Mouse (Mus musculus): Measurements from ENCODE around the gene Rae1. TPM values are rescaled to one million over a fixed set of nuclear protein-coding genes. Genes with fewer than 3 reads are reported as not detected.

The Rae1 gene
- 120 and 123 TPM in 2 replicates for polyA plus RNA-seq (2016; fragmentation: Nextera tagmentation; extraction: Ambion mirVana)

GRCm38 (mm10) chr2:172999630-173000284, at the start of gene Rae1:
Gene Rae1 (plus strand): TSS chr2:173000117.
- peak within 1 kb of the TSS; percentile 97 for H3K9ac ChIP-seq
- under 1% methylated on average over 45 of the region's 45 CpGs for WGBS
- peak within 1 kb of the TSS; percentile 83 for H3K27ac ChIP-seq
- no peaks in the 10 kb centered on the region for H3K9me3 ChIP-seq
- peaks cover 16% of the 10 kb centered on the region for H3K4me1 ChIP-seq
- peak within 1 kb of the TSS; percentile 77 for H3K4me2 ChIP-seq (replicated peaks)
- 0 out of 2 replicates have a peak, but pooled peaks cover 2% of the 10 kb centered on the region for H3K27me3 ChIP-seq (replicated peaks)
- peak within 1 kb of the TSS; percentile 96 for H3K4me3 ChIP-seq
- ATAC-seq (ENCODE audit: low FRiP score, low read depth), result peak; percentile 96
- peaks cover 26% of the 10 kb centered on the region for H3K36me3 ChIP-seq

GRCm38 (mm10) chr2:172950119-172950676, 49.7 kb upstream of the Rae1 start:
- no peak overlapping the region for H3K9ac ChIP-seq

GRCm38 (mm10) chr2:172950722-172951121, 49.2 kb upstream of the Rae1 start:
- Histone ChIP-seq H3K4me1 (no peaks in the 10 kb centered on the region), H3K4me3 (no peak overlapping the region), H3K27me3 (replicated peaks) (no peaks in the 10 kb centered on the region), H3K9ac (no peak overlapping the region), H3K4me2 (replicated peaks) (no peak overlapping the region), H3K9me3 (0 out of 2 replicates have a peak, but pooled peaks cover 3% of the 10 kb centered on the region), H3K36me3 (no peaks in the 10 kb centered on the region), H3K27ac (no peak overlapping the region)
- WGBS, result 48% methylated on average over 11 of the region's 11 CpGs
- ATAC-seq (ENCODE audit: low FRiP score, low read depth), result no peak

More at GRCm38 (mm10) chr2:172950119-172950676, 49.7 kb upstream of the Rae1 start:
- ATAC-seq (ENCODE audit: low FRiP score, low read depth), result no peak
- Histone ChIP-seq H3K27ac (no peak overlapping the region), H3K4me2 (replicated peaks) (no peak overlapping the region), H3K4me1 (no peaks in the 10 kb centered on the region), H3K4me3 (no peak overlapping the region), H3K9me3 (0 out of 2 replicates have a peak, but pooled peaks cover 3% of the 10 kb centered on the region), H3K27me3 (replicated peaks) (0 out of 2 replicates have a peak, but pooled peaks cover 2% of the 10 kb centered on the region), H3K36me3 (no peaks in the 10 kb centered on the region)
- WGBS, result 71% methylated on average over 9 of the region's 9 CpGs

- Histone ChIP-seq H3K27me3 (replicated peaks) (no peaks in the 10 kb centered on the region), H3K27ac (no peak overlapping the region), H3K9ac (no peak overlapping the region), H3K4me3 (no peak overlapping the region), H3K36me3 (no peaks in the 10 kb centered on the region), H3K4me2 (replicated peaks) (no peak overlapping the region), H3K9me3 (peaks cover 11% of the 10 kb centered on the region), H3K4me1 (no peaks in the 10 kb centered on the region)
- 78% methylated on average over 2 of the region's 2 CpGs for WGBS
- ATAC-seq (ENCODE audit: low FRiP score, low read depth), result no peak
These were observed 47.9 kb upstream of the Rae1 start for GRCm38 (mm10) chr2:172951976-172952375.

- ATAC-seq (ENCODE audit: low FRiP score, low read depth), result peak; percentile 50; the same call in 1 of the 2 replicates
- Histone ChIP-seq H3K4me3 (no peak overlapping the region), H3K27ac (no peak overlapping the region), H3K27me3 (replicated peaks) (no peaks in the 10 kb centered on the region), H3K9ac (no peak overlapping the region), H3K9me3 (peaks cover 16% of the 10 kb centered on the region), H3K4me1 (peaks cover 8% of the 10 kb centered on the region), H3K36me3 (no peaks in the 10 kb centered on the region), H3K4me2 (replicated peaks) (no peak overlapping the region)
- WGBS, result 8% methylated on average over 5 of the region's 5 CpGs
These were observed 41.3 kb upstream of the Rae1 start for GRCm38 (mm10) chr2:172958579-172958978.

- Histone ChIP-seq H3K4me3 (no peak overlapping the region), H3K4me1 (peaks cover 8% of the 10 kb centered on the region), H3K36me3 (no peaks in the 10 kb centered on the region), H3K9me3 (peaks cover 16% of the 10 kb centered on the region), H3K4me2 (replicated peaks) (no peak overlapping the region), H3K27ac (no peak overlapping the region), H3K27me3 (replicated peaks) (no peaks in the 10 kb centered on the region), H3K9ac (no peak overlapping the region)
- 51% methylated on average over 13 of the region's 13 CpGs for WGBS
- ATAC-seq (ENCODE audit: low FRiP score, low read depth), result no peak
These were observed 40.7 kb upstream of the Rae1 start for GRCm38 (mm10) chr2:172959006-172959768.

GRCm38 (mm10) chr2:172960350-172960749, 39.6 kb upstream of the Rae1 start:
- Histone ChIP-seq H3K4me2 (replicated peaks) (no peak overlapping the region), H3K4me1 (peaks cover 8% of the 10 kb centered on the region), H3K27me3 (replicated peaks) (no peaks in the 10 kb centered on the region), H3K27ac (no peak overlapping the region), H3K36me3 (no peaks in the 10 kb centered on the region), H3K9me3 (peaks cover 16% of the 10 kb centered on the region), H3K4me3 (no peak overlapping the region), H3K9ac (no peak overlapping the region)
- no peak for ATAC-seq (ENCODE audit: low FRiP score, low read depth)
- 92% methylated on average over 3 of the region's 3 CpGs for WGBS

- Histone ChIP-seq H3K36me3 (no peaks in the 10 kb centered on the region), H3K4me3 (no peak overlapping the region), H3K9me3 (peaks cover 16% of the 10 kb centered on the region), H3K27me3 (replicated peaks) (no peaks in the 10 kb centered on the region), H3K27ac (no peak overlapping the region), H3K4me1 (peaks cover 8% of the 10 kb centered on the region), H3K4me2 (replicated peaks) (no peak overlapping the region), H3K9ac (no peak overlapping the region)
- WGBS, result 68% methylated on average over 6 of the region's 6 CpGs
- no peak for ATAC-seq (ENCODE audit: low FRiP score, low read depth)
These were observed 38.7 kb upstream of the Rae1 start for GRCm38 (mm10) chr2:172961211-172961610.

GRCm38 (mm10) chr2:172965249-172965648, 34.7 kb upstream of the Rae1 start:
- Histone ChIP-seq H3K4me2 (replicated peaks) (no peak overlapping the region), H3K27ac (no peak overlapping the region), H3K9me3 (0 out of 2 replicates have a peak, but pooled peaks cover 4% of the 10 kb centered on the region), H3K36me3 (no peaks in the 10 kb centered on the region), H3K27me3 (replicated peaks) (no peaks in the 10 kb centered on the region), H3K9ac (no peak overlapping the region), H3K4me3 (no peak overlapping the region), H3K4me1 (no peaks in the 10 kb centered on the region)
- 55% methylated on average over 11 of the region's 11 CpGs for WGBS
- ATAC-seq (ENCODE audit: low FRiP score, low read depth), result no peak

GRCm38 (mm10) chr2:172966480-172966879, 33.4 kb upstream of the Rae1 start:
- no peak overlapping the region for H3K4me2 ChIP-seq (replicated peaks)
- no peaks in the 10 kb centered on the region for H3K27me3 ChIP-seq (replicated peaks)
- H3K4me3 ChIP-seq, result no peak overlapping the region
- no peaks in the 10 kb centered on the region for H3K9me3 ChIP-seq
- H3K36me3 ChIP-seq, result no peaks in the 10 kb centered on the region
- H3K27ac ChIP-seq, result no peak overlapping the region
- 82% methylated on average over 5 of the region's 5 CpGs for WGBS
- no peaks in the 10 kb centered on the region for H3K4me1 ChIP-seq
- no peak overlapping the region for H3K9ac ChIP-seq
- ATAC-seq (ENCODE audit: low FRiP score, low read depth), result no peak

GRCm38 (mm10) chr2:172971865-172972264, 28.1 kb upstream of the Rae1 start:
- Histone ChIP-seq H3K4me2 (replicated peaks) (no peak overlapping the region), H3K27me3 (replicated peaks) (no peaks in the 10 kb centered on the region), H3K9me3 (no peaks in the 10 kb centered on the region), H3K36me3 (no peaks in the 10 kb centered on the region), H3K4me1 (peaks cover 13% of the 10 kb centered on the region), H3K27ac (no peak overlapping the region), H3K4me3 (no peak overlapping the region), H3K9ac (no peak overlapping the region)
- ATAC-seq (ENCODE audit: low FRiP score, low read depth), result no peak
- 86% methylated on average over 2 of the region's 2 CpGs for WGBS

- WGBS, result 32% methylated on average over 7 of the region's 7 CpGs
- H3K4me1 ChIP-seq, result peaks cover 24% of the 10 kb centered on the region
- no peak overlapping the region for H3K9ac ChIP-seq
- H3K4me2 ChIP-seq (replicated peaks), result no peak overlapping the region
- no peaks in the 10 kb centered on the region for H3K27me3 ChIP-seq (replicated peaks)
- H3K27ac ChIP-seq, result no peak overlapping the region
- H3K36me3 ChIP-seq, result no peaks in the 10 kb centered on the region
- ATAC-seq (ENCODE audit: low FRiP score, low read depth), result no peak
- H3K4me3 ChIP-seq, result no peak overlapping the region
- no peaks in the 10 kb centered on the region for H3K9me3 ChIP-seq
These were observed 25.9 kb upstream of the Rae1 start for GRCm38 (mm10) chr2:172973806-172974565.
